8 mouse cellular contexts compared by ENCODE assay signal in genomic region chr6:119451981-119452499, GRCm38 (mm10). TPM values are rescaled to one million over a fixed set of nuclear protein-coding genes. Genes with fewer than 3 reads are reported as not detected.
A peak's percentile ranks its signal among the peaks of the same experiment; 100 is the strongest.
DNase-seq lines count a peak whose midpoint lies in the region; ATAC-seq and TF ChIP-seq lines count a peak whose summit lies in the region.

No protein-coding gene starts in this region.

- peak; percentile 93 for ATAC-seq in frontal cortex, adult (ENCODE audit: low TSS enrichment)
- peak; percentile 73 for ATAC-seq in hindbrain, embryonic 16.5 days

- peak overlapping the region; percentile 56 for H3K4me3 ChIP-seq in cerebellum, adult 2 months (replicated peaks; ENCODE audit: insufficient read depth, low read depth, low read length)
- H3K4me3 ChIP-seq in hindbrain, embryonic 16.5 days (ENCODE audit: low read length): peak overlapping the region; percentile 36
- peak overlapping the region; percentile 40 for H3K4me3 ChIP-seq in small intestine, adult 2 months (ENCODE audit: low read depth, low read length)

- peak; percentile 77 for DNase-seq in R1 (ENCODE audit: low read depth, low spot score)
- DNase-seq in cerebellum, adult 2 months: peak; percentile 40 to 48
- peak; percentile 62 to 78 for DNase-seq in left cerebral cortex, adult 9 months (ENCODE audit: low spot score in 2 of 2)
- DNase-seq in lung, postnatal 25 days (ENCODE audit: low spot score): peak; percentile 46
- DNase-seq in thymus, postnatal 36 days: no peak

- H3K9me3 ChIP-seq in hindbrain, embryonic 16.5 days (ENCODE audit: control insufficient read depth, low read length): no peaks in the 10 kb centered on the region

- no peak overlapping the region for H3K27ac ChIP-seq in cerebellum, adult 2 months (ENCODE audit: insufficient read depth, low read length)
- peak overlapping the region; percentile 76 for H3K27ac ChIP-seq in hindbrain, embryonic 16.5 days (ENCODE audit: low read depth, low read length)
- H3K27ac ChIP-seq in small intestine, adult 2 months (ENCODE audit: insufficient read depth, low read depth, low read length): no peak overlapping the region

- H3K4me2 ChIP-seq in hindbrain, embryonic 16.5 days (ENCODE audit: low read length): peak overlapping the region; percentile 64

- peak overlapping the region; percentile 53 for H3K9ac ChIP-seq in hindbrain, embryonic 16.5 days (ENCODE audit: low read depth, low read length)

- H3K36me3 ChIP-seq in hindbrain, embryonic 16.5 days (ENCODE audit: control insufficient read depth, insufficient read depth, low read length): no peaks in the 10 kb centered on the region
- no peaks in the 10 kb centered on the region for H3K36me3 ChIP-seq in small intestine, adult 2 months (ENCODE audit: control insufficient read depth, insufficient read depth, low read length)

- no peak for TF ChIP-seq CTCF in cerebellum, adult 2 months (IDR thresholded peaks at IDR 0.05; ENCODE audit: borderline replicate concordance, insufficient read depth, low read depth, low read length)
- TF ChIP-seq CTCF in small intestine, adult 2 months (IDR thresholded peaks at IDR 0.05; ENCODE audit: extremely low read depth, insufficient read length, insufficient replicate concordance, low read depth, low read length): no peak

- H3K27me3 ChIP-seq in cerebellum, adult 2 months (ENCODE audit: control insufficient read depth, insufficient read depth, low read length): no peaks in the 10 kb centered on the region; the same call in 1 of the 2 replicates
- H3K27me3 ChIP-seq in hindbrain, embryonic 16.5 days (replicated peaks; ENCODE audit: control insufficient read depth, insufficient read depth, low read length): no peaks in the 10 kb centered on the region
- H3K27me3 ChIP-seq in small intestine, adult 2 months (ENCODE audit: control insufficient read depth, insufficient read depth, low read length): no peaks in the 10 kb centered on the region

- 5% methylated on average over 15 of the region's 15 CpGs for WGBS in cerebellum, adult 2 months
- WGBS in hindbrain, embryonic 16.5 days: under 1% methylated on average over 15 of the region's 15 CpGs
- WGBS in small intestine, adult 2 months: 23% methylated on average over 15 of the region's 15 CpGs

- H3K4me1 ChIP-seq in cerebellum, adult 2 months (ENCODE audit: control insufficient read depth, insufficient read depth, low read length): no peaks in the 10 kb centered on the region; the same call in 1 of the 2 replicates
- H3K4me1 ChIP-seq in hindbrain, embryonic 16.5 days (ENCODE audit: control insufficient read depth, insufficient read depth, low read depth, low read length): peaks cover 25% of the 10 kb centered on the region
- peaks cover 3% of the 10 kb centered on the region; the same call in 1 of the 2 replicates for H3K4me1 ChIP-seq in small intestine, adult 2 months (ENCODE audit: control insufficient read depth, insufficient read depth, insufficient read length, low read length)

- TF ChIP-seq POLR2A in cerebellum, adult 2 months (IDR thresholded peaks at IDR 0.05; ENCODE audit: borderline replicate concordance, insufficient read depth, low read length): no peak
- TF ChIP-seq POLR2A in small intestine, adult 2 months (IDR thresholded peaks at IDR 0.05; ENCODE audit: low read depth, low read length): no peak

RNA-seq across cellular contexts. Expression of gene Fbxl14, which starts 27.4 kb away (rescaled TPM):
- polyA plus RNA-seq in cerebellum, adult 2 months (2012; rRNA removed): 34.1 TPM in 2 replicates
- 1.9 and 2.1 TPM in 2 replicates for polyA plus RNA-seq in hindbrain, embryonic 16.5 days (2015; fragmentation: Nextera tagmentation; extraction: Ambion mirVana)
- 42.7 and 79.6 TPM in 2 replicates for polyA plus RNA-seq in small intestine, adult 2 months (2012; rRNA removed)

RNA-seq across cellular contexts. Expression of gene Adipor2, which starts 34.5 kb away (rescaled TPM):
- 52.4 and 54.0 TPM in 2 replicates for polyA plus RNA-seq in cerebellum, adult 2 months (2012; rRNA removed)
- polyA plus RNA-seq in hindbrain, embryonic 16.5 days (2015; fragmentation: Nextera tagmentation; extraction: Ambion mirVana): 34.8 and 37.0 TPM in 2 replicates
- polyA plus RNA-seq in small intestine, adult 2 months (2012; rRNA removed): 43.4 and 112 TPM in 2 replicates

Comparison
In these comparisons a context has a peak if more than half of its experiments do, and no peak if none do; other contexts are left out.
1. DNase-seq: peak in R1 (single experiment), cerebellum, adult 2 months (2 of 2), left cerebral cortex, adult 9 months (2 of 2) and lung, postnatal 25 days (single experiment); none in thymus, postnatal 36 days (0 of 2).
2. RNA of gene Fbxl14, which starts 27.4 kb away (polyA plus RNA-seq): 42.7 to 79.6 TPM in small intestine, adult 2 months and 34.1 TPM in cerebellum, adult 2 months; 1.9 to 2.1 TPM in hindbrain, embryonic 16.5 days; every median in the first group is over 10 times any median in the second.
3. Peak in every context shown above with its lines, with median percentiles within 50 percentile points of each other: H3K4me3 ChIP-seq.